Mouse (Mus musculus): ENCODE data around the gene Edem3.

DNA sequence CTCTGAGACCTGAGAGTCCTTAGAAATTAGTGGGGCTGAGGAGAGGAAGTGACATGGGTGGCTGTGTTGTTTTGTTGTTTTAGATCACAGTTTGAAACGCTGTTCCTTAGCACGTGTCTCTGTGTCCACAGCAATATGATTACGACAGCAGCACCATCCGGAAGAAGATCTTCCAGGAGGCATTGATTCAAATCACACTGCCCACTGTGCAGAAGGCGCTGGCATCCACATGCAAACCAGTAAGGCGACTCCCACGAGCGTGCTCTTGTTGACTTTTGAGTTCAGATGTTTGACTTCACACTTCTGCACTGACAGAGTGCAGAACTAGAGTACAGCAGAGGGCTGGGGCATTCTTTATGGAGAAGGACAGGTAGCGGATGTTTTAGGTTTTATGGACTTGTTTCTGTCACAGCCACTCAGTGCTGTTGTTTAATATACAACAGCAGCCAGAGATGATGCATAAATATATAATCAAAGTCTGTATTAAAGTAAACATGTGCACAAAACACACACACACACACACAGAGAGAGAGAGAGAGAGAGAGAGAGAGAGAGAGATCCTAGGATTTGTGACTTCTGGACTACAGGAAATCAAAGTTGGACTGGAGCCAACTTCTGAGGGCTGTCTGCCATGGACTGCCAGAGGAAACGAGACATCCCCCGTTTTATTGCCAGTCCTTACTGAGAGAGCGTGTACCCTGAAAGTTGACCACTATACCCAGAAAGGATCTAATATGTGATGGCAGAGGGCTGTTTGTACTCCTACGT lies 46.0 kb upstream of the Edem3 start:
- TF ChIP-seq POLR2A (IDR thresholded peaks at IDR 0.05; ENCODE audit: borderline replicate concordance, control insufficient read depth, low read depth, low read length) (no peak), CTCF (IDR thresholded peaks at IDR 0.05; ENCODE audit: control insufficient read depth, insufficient read depth, low read length) (no peak)
